18 mouse cellular contexts compared by ENCODE assay signal in genomic region chr5:66816751-66817150, GRCm38 (mm10).
A peak's percentile ranks its signal among the peaks of the same experiment; 100 is the strongest.
DNase-seq lines count a peak whose midpoint lies in the region; ATAC-seq and TF ChIP-seq lines count a peak whose summit lies in the region.
"Had no signal": no experiment of that assay in that cellular context is flagged by ENCODE, and none has a peak within 500 bp of the region (broad histone marks: within the 10 kb centered on the region; RNA-seq: fewer than 3 reads in every experiment).

No protein-coding gene starts in this region.

- H3K9ac ChIP-seq in lung, embryonic 14.5 days = no peak overlapping the region
- H3K9ac ChIP-seq in liver, embryonic 12.5 days = no peak overlapping the region
- H3K9ac ChIP-seq: forebrain, embryonic 13.5 days; heart, embryonic 12.5 days; midbrain, embryonic 15.5 days had no signal

- WGBS in lung, embryonic 14.5 days = 48% methylated on average over 18 of the region's 18 CpGs
- 52% methylated on average over 18 of the region's 18 CpGs for WGBS in liver, embryonic 12.5 days (ENCODE audit: insufficient replicate concordance)

- ATAC-seq in lung, embryonic 14.5 days (ENCODE audit: insufficient read depth) = no peak
- ATAC-seq in liver, embryonic 12.5 days = no peak
- no peak for ATAC-seq in megakaryocyte-erythroid progenitor cell, adult 5-6 weeks (replicated peaks; ENCODE audit: low FRiP score, low TSS enrichment, poor library complexity, severe bottlenecking)
- ATAC-seq: forebrain, embryonic 13.5 days; hindbrain, embryonic 16.5 days; midbrain, embryonic 15.5 days had no signal

- peak overlapping the region; percentile 23; the same call in 1 of the 2 replicates for H3K4me2 ChIP-seq in lung, embryonic 14.5 days
- H3K4me2 ChIP-seq in liver, embryonic 12.5 days = no peak overlapping the region
- H3K4me2 ChIP-seq: heart, embryonic 12.5 days; midbrain, embryonic 15.5 days had no signal

- no peak for TF ChIP-seq CTCF in gastrocnemius, adult 2 months (IDR thresholded peaks at IDR 0.05)
- no peak for TF ChIP-seq CTCF in testis, adult 2 months (IDR thresholded peaks at IDR 0.05; ENCODE audit: control insufficient read depth, insufficient read depth, insufficient replicate concordance, low read depth, low read length)
- TF ChIP-seq CTCF in lung, embryonic 14.5 days (IDR thresholded peaks at IDR 0.05; ENCODE audit: low read depth) = no peak

- H3K4me3 ChIP-seq in gastrocnemius, adult 2 months = peak overlapping the region; percentile 45
- H3K4me3 ChIP-seq in testis, adult 2 months (ENCODE audit: control insufficient read depth, low read depth, low read length) = peak overlapping the region; percentile 34
- no peak overlapping the region for H3K4me3 ChIP-seq in lung, embryonic 14.5 days (ENCODE audit: low read depth, low read length)
- no peak overlapping the region for H3K4me3 ChIP-seq in liver, embryonic 12.5 days
- H3K4me3 ChIP-seq: forebrain, embryonic 13.5 days; heart, embryonic 12.5 days; midbrain, embryonic 15.5 days had no signal

- TF ChIP-seq POLR2A in testis, adult 2 months (IDR thresholded peaks at IDR 0.05; ENCODE audit: control insufficient read depth, low read depth, low read length) = no peak

- 0 out of 2 replicates have a peak, but pooled peaks cover 4% of the 10 kb centered on the region for H3K4me1 ChIP-seq in testis, adult 2 months (ENCODE audit: control insufficient read depth, insufficient read depth, low read length)
- no peaks in the 10 kb centered on the region; the same call in 1 of the 2 replicates for H3K4me1 ChIP-seq in lung, embryonic 14.5 days (ENCODE audit: insufficient read depth)
- H3K4me1 ChIP-seq in liver, embryonic 12.5 days = no peaks in the 10 kb centered on the region
- H3K4me1 ChIP-seq: heart, embryonic 12.5 days had no signal

- no peaks in the 10 kb centered on the region for H3K27me3 ChIP-seq in testis, adult 2 months (ENCODE audit: control insufficient read depth, insufficient read depth, low read length)
- no peaks in the 10 kb centered on the region for H3K27me3 ChIP-seq in lung, embryonic 14.5 days (ENCODE audit: insufficient read depth, low read length)
- H3K27me3 ChIP-seq in liver, embryonic 12.5 days (replicated peaks) = no peaks in the 10 kb centered on the region
- H3K27me3 ChIP-seq: forebrain, embryonic 13.5 days; midbrain, embryonic 15.5 days had no signal

- no peaks in the 10 kb centered on the region for H3K36me3 ChIP-seq in testis, adult 2 months (ENCODE audit: control insufficient read depth, insufficient read depth, low read length)
- H3K36me3 ChIP-seq in lung, embryonic 14.5 days (ENCODE audit: insufficient read depth) = no peaks in the 10 kb centered on the region
- no peaks in the 10 kb centered on the region for H3K36me3 ChIP-seq in liver, embryonic 12.5 days
- H3K36me3 ChIP-seq: heart, embryonic 12.5 days; midbrain, embryonic 15.5 days had no signal

- no peak for DNase-seq in gastrocnemius, adult 2 months
- DNase-seq in gastrocnemius, postnatal 25 days = no peak
- no peak for DNase-seq in testis, postnatal 10 days (ENCODE audit: low spot score)
- DNase-seq in lung, embryonic 14.5 days = no peak
- no peak for DNase-seq in adrenal gland, postnatal 14 days
- DNase-seq: adrenal gland, postnatal 36 days; cerebellum, adult 9-10 months; heart, postnatal 36 days; kidney, adult 11 months; kidney, postnatal 25 days; thymus, adult 18-20 months had no signal

- no peaks in the 10 kb centered on the region for H3K9me3 ChIP-seq in lung, embryonic 14.5 days (ENCODE audit: low read depth, low read length)
- H3K9me3 ChIP-seq in liver, embryonic 12.5 days (replicated peaks) = no peaks in the 10 kb centered on the region
- H3K9me3 ChIP-seq: forebrain, embryonic 13.5 days; heart, embryonic 12.5 days; midbrain, embryonic 15.5 days had no signal

- no peak overlapping the region for H3K27ac ChIP-seq in gastrocnemius, adult 2 months
- H3K27ac ChIP-seq in testis, adult 2 months (ENCODE audit: control insufficient read depth, insufficient read depth, low read depth, low read length) = no peak overlapping the region
- no peak overlapping the region for H3K27ac ChIP-seq in lung, embryonic 14.5 days (ENCODE audit: low read depth)
- no peak overlapping the region for H3K27ac ChIP-seq in liver, embryonic 12.5 days
- H3K27ac ChIP-seq: forebrain, embryonic 13.5 days; midbrain, embryonic 15.5 days had no signal

- intact Hi-C loops in gastrocnemius, adult 2 months (cut with DNase I) = no loop called here

Comparison
In these comparisons a context has a peak if more than half of its experiments do, and no peak if none do; other contexts are left out.
1. H3K4me3 ChIP-seq: peak in gastrocnemius, adult 2 months (single experiment) and testis, adult 2 months (single experiment); none in lung, embryonic 14.5 days (single experiment) and liver, embryonic 12.5 days (single experiment).